Mouse (Mus musculus) embryo, embryonic 9.5 days (tissue): ENCODE data around the gene Tex2.

Source experiments
- DNase-seq: peaks from one replicate; pipeline ENCODE4 v3.0.0-alpha.2; 2017; ENCODE audit errors: extremely low spot score

The Tex2 gene

GRCm38 (mm10) chr11:106458540-106458939 is 154.7 kb downstream of the Tex2 start:
- no peak for DNase-seq
